Mouse (Mus musculus): ENCODE measurements around the gene Trappc2. TPM values are rescaled to one million over a fixed set of nuclear protein-coding genes. Genes with fewer than 3 reads are reported as not detected.

Trappc2 gene
- polyA plus RNA-seq (2015; fragmentation: Nextera tagmentation; extraction: Ambion mirVana) = 26.8 and 31.4 TPM in 2 replicates

DNA sequence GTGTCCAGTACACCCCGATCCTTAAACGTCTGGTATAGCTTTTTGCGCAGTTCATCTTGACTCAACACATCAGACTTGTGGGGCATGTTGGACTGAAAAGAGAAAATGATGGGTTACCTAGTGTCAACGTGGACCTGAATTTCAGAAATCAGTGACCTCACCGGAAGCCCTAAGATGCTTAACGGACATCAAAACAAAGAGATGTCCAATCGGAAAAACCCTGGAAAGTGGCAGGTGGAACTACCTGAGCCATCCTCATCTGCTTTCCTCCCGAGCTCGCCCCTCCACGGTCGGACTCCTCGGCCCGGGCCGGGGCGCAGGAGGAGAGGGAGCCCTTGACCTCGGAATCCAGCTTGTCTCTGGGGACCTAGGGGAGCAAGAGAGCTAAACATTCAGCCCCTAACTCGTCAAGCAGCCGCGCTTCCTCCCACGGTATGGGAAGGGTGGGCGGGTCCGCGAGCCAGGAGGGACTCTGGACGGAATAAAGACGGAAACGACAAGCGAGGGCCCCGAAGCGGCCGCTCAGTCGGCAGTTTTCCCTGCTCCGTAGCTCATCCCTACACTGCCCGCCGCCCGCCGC lies at the start of gene Trappc2:
Gene Trappc2, plus strand, starts transcription at position 539 of the 580 bp plus-strand sequence.
- Histone ChIP-seq H3K27ac (ENCODE audit: low read length) (peak within 1 kb of the TSS; percentile 76), H3K9ac (ENCODE audit: low read length) (peak within 1 kb of the TSS; percentile 87), H3K36me3 (ENCODE audit: control insufficient read depth, insufficient read depth, low read length) (no peaks in the 10 kb centered on the region), H3K4me1 (ENCODE audit: control insufficient read depth, insufficient read depth, low read length) (no peaks in the 10 kb centered on the region; the same call in 1 of the 2 replicates), H3K27me3 (ENCODE audit: control insufficient read depth, insufficient read depth, low read length) (peaks cover 12% of the 10 kb centered on the region), H3K9me3 (replicated peaks; ENCODE audit: control insufficient read depth, low read length) (no peaks in the 10 kb centered on the region), H3K4me3 (replicated peaks; ENCODE audit: low read length) (peak within 1 kb of the TSS; percentile 65), H3K4me2 (ENCODE audit: low read depth, low read length) (peak within 1 kb of the TSS; percentile 61)
- 20% methylated on average over 36 of the region's 36 CpGs for WGBS
- ATAC-seq (ENCODE audit: insufficient read depth, low FRiP score) = no peak; the same call in none of the 2 replicates

GRCm38 (mm10) chrX:166393753-166394152 lies 46.6 kb upstream of the Trappc2 start:
- Histone ChIP-seq H3K4me3 (replicated peaks; ENCODE audit: low read length) (no peak overlapping the region), H3K36me3 (ENCODE audit: control insufficient read depth, insufficient read depth, low read length) (no peaks in the 10 kb centered on the region), H3K4me2 (ENCODE audit: low read depth, low read length) (no peak overlapping the region), H3K9ac (ENCODE audit: low read length) (no peak overlapping the region), H3K9me3 (replicated peaks; ENCODE audit: control insufficient read depth, low read length) (no peaks in the 10 kb centered on the region), H3K27ac (ENCODE audit: low read length) (no peak overlapping the region), H3K27me3 (ENCODE audit: control insufficient read depth, insufficient read depth, low read length) (no peaks in the 10 kb centered on the region; the same call in 1 of the 2 replicates), H3K4me1 (ENCODE audit: control insufficient read depth, insufficient read depth, low read length) (no peaks in the 10 kb centered on the region)
- 81% methylated on average over 1 of the region's 1 CpGs for WGBS
- ATAC-seq (ENCODE audit: insufficient read depth, low FRiP score) = no peak

GRCm38 (mm10) chrX:166407865-166408264 lies 32.5 kb upstream of the Trappc2 start:
- Histone ChIP-seq H3K27ac (ENCODE audit: low read length) (no peak overlapping the region), H3K4me3 (replicated peaks; ENCODE audit: low read length) (no peak overlapping the region)
- ATAC-seq (ENCODE audit: insufficient read depth, low FRiP score) = no peak

DNA sequence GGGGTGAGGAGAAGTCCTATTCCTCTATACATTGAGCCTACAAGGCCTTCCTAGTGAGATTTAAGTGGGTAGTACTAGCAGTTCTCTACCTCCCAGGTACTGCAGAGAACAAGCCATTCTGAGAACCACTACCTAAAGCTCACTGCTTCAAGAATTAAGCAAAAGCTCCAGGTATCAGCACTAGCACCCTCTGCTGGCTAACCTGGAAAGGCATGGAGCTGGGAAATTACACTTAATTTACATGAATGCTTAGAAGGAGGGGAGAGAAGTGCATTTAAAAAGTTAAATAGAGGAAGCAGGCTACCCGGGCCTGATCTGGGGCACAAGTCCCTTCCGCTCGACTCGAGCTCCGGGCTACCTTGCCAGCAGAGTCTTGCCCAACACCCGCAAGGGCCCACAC lies 24.2 kb upstream of the Trappc2 start:
- H3K27me3 ChIP-seq (ENCODE audit: control insufficient read depth, insufficient read depth, low read length) = no peaks in the 10 kb centered on the region
- no peak overlapping the region for H3K4me3 ChIP-seq (replicated peaks; ENCODE audit: low read length)
- 75% methylated on average over 3 of the region's 6 CpGs for WGBS
- no peaks in the 10 kb centered on the region for H3K9me3 ChIP-seq (replicated peaks; ENCODE audit: control insufficient read depth, low read length)
- no peak overlapping the region for H3K4me2 ChIP-seq (ENCODE audit: low read depth, low read length)
- no peak for ATAC-seq (ENCODE audit: insufficient read depth, low FRiP score)
- no peak overlapping the region for H3K9ac ChIP-seq (ENCODE audit: low read length)
- no peaks in the 10 kb centered on the region for H3K4me1 ChIP-seq (ENCODE audit: control insufficient read depth, insufficient read depth, low read length)
- no peaks in the 10 kb centered on the region for H3K36me3 ChIP-seq (ENCODE audit: control insufficient read depth, insufficient read depth, low read length)
- H3K27ac ChIP-seq (ENCODE audit: low read length) = no peak overlapping the region

More at GRCm38 (mm10) chrX:166407865-166408264, 32.5 kb upstream of the Trappc2 start:
- Histone ChIP-seq H3K4me2 (ENCODE audit: low read depth, low read length) (no peak overlapping the region), H3K4me1 (ENCODE audit: control insufficient read depth, insufficient read depth, low read length) (no peaks in the 10 kb centered on the region), H3K27me3 (ENCODE audit: control insufficient read depth, insufficient read depth, low read length) (no peaks in the 10 kb centered on the region; the same call in 1 of the 2 replicates), H3K9me3 (replicated peaks; ENCODE audit: control insufficient read depth, low read length) (no peaks in the 10 kb centered on the region), H3K9ac (ENCODE audit: low read length) (no peak overlapping the region), H3K36me3 (ENCODE audit: control insufficient read depth, insufficient read depth, low read length) (no peaks in the 10 kb centered on the region)

GRCm38 (mm10) chrX:166434812-166435211 lies 5.6 kb upstream of the Trappc2 start:
- no peaks in the 10 kb centered on the region for H3K9me3 ChIP-seq (replicated peaks; ENCODE audit: control insufficient read depth, low read length)
- no peak overlapping the region for H3K4me2 ChIP-seq (ENCODE audit: low read depth, low read length)
- no peaks in the 10 kb centered on the region for H3K4me1 ChIP-seq (ENCODE audit: control insufficient read depth, insufficient read depth, low read length)
- H3K27me3 ChIP-seq (ENCODE audit: control insufficient read depth, insufficient read depth, low read length) = no peaks in the 10 kb centered on the region; the same call in 1 of the 2 replicates
- H3K4me3 ChIP-seq (replicated peaks; ENCODE audit: low read length) = no peak overlapping the region
- H3K27ac ChIP-seq (ENCODE audit: low read length) = no peak overlapping the region
- H3K9ac ChIP-seq (ENCODE audit: low read length) = no peak overlapping the region
- no peaks in the 10 kb centered on the region for H3K36me3 ChIP-seq (ENCODE audit: control insufficient read depth, insufficient read depth, low read length)
- 93% methylated on average over 2 of the region's 2 CpGs for WGBS
- no peak for ATAC-seq (ENCODE audit: insufficient read depth, low FRiP score)

DNA sequence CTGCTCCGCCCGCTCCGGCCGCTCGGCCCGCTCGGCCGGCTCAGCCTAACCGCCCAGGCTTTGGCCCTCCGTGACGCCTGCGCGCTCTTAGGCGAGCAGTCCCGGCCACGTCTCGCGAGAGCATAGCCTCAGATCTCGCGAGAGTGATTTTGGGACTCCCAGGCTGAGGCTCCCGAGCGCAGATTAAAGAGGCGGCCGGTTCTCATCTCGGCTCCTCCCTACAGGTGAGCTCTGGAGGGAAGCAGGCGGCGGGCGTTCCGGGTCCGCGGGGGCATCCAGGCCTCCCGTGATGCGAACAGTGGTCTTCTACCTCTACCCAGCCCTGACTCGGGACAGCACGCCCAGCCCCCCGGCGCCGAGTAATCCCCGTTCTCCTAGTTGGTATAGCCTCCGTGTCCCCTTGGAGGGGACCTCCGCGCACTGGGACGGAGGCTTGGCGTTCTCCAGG lies 266 bp downstream of the Trappc2 start, which contains the start of gene Ofd1:
Gene Ofd1, minus strand, starts transcription at position 89 of the 448 bp plus-strand sequence.
- no peaks in the 10 kb centered on the region; the same call in 1 of the 2 replicates for H3K4me1 ChIP-seq (ENCODE audit: control insufficient read depth, insufficient read depth, low read length)
- no peaks in the 10 kb centered on the region for H3K9me3 ChIP-seq (replicated peaks; ENCODE audit: control insufficient read depth, low read length)
- peak within 1 kb of the TSS; percentile 61 for H3K4me2 ChIP-seq (ENCODE audit: low read depth, low read length)
- peak; percentile 96 for ATAC-seq (ENCODE audit: insufficient read depth, low FRiP score)
- peak within 1 kb of the TSS; percentile 65 for H3K4me3 ChIP-seq (replicated peaks; ENCODE audit: low read length)
- 16% methylated on average over 44 of the region's 44 CpGs for WGBS
- H3K9ac ChIP-seq (ENCODE audit: low read length) = peak within 1 kb of the TSS; percentile 87
- peaks cover 12% of the 10 kb centered on the region for H3K27me3 ChIP-seq (ENCODE audit: control insufficient read depth, insufficient read depth, low read length)
- H3K27ac ChIP-seq (ENCODE audit: low read length) = peak within 1 kb of the TSS; percentile 76
- no peaks in the 10 kb centered on the region for H3K36me3 ChIP-seq (ENCODE audit: control insufficient read depth, insufficient read depth, low read length)

DNA sequence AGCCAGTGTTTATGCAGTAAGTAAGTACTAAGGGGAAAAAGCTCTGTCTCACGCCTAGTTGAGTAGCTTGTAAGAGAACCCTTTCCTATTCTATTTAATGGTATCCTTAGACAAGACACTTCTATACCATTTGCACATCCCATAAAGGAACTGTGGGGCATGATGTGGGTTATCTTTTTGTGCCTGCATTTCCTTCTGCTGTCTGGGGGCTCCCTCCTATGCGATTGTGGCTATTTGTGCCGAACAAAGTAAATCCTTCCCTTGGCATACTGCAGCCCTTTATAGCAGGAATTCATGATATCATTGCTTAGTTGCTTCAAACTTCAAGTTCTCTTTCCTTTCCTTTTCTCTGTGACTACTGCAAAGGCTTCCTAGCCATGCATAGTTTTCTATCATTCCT lies 4.2 kb downstream of the Trappc2 start:
- Histone ChIP-seq H3K36me3 (ENCODE audit: control insufficient read depth, insufficient read depth, low read length) (no peaks in the 10 kb centered on the region), H3K4me2 (ENCODE audit: low read depth, low read length) (no peak overlapping the region), H3K27me3 (ENCODE audit: control insufficient read depth, insufficient read depth, low read length) (peaks cover 12% of the 10 kb centered on the region), H3K4me3 (replicated peaks; ENCODE audit: low read length) (no peak overlapping the region), H3K27ac (ENCODE audit: low read length) (no peak overlapping the region), H3K9ac (ENCODE audit: low read length) (no peak overlapping the region), H3K9me3 (replicated peaks; ENCODE audit: control insufficient read depth, low read length) (no peaks in the 10 kb centered on the region), H3K4me1 (ENCODE audit: control insufficient read depth, insufficient read depth, low read length) (no peaks in the 10 kb centered on the region; the same call in 1 of the 2 replicates)
- WGBS = 82% methylated on average over 3 of the region's 3 CpGs
- ATAC-seq (ENCODE audit: insufficient read depth, low FRiP score) = no peak

DNA sequence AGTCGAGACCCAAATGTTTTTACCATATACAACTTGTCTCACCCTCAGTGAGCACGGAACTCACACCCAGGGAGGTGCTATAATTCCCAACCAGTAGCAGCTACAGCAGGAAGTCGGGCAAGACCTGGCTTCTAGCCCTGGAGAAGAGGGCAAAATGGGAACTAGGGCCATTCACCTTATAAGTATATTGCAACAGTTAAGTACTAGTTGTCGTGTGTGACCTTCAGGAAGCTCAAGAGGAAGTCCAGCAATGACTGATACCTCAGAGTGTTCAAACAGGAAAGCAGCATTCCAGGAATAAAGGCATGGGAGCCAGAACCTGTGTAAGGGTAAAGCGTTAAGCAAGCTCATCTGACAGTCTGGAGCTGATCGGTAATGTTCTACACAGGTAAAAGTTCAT lies 13.2 kb downstream of the Trappc2 start:
- H3K9me3 ChIP-seq (replicated peaks; ENCODE audit: control insufficient read depth, low read length) = no peaks in the 10 kb centered on the region
- no peak overlapping the region for H3K9ac ChIP-seq (ENCODE audit: low read length)
- whole genome bisulfite sequencing = 83% methylated on average over 6 of the region's 6 CpGs
- H3K4me3 ChIP-seq (replicated peaks; ENCODE audit: low read length) = no peak overlapping the region
- H3K36me3 ChIP-seq (ENCODE audit: control insufficient read depth, insufficient read depth, low read length) = no peaks in the 10 kb centered on the region
- no peaks in the 10 kb centered on the region for H3K4me1 ChIP-seq (ENCODE audit: control insufficient read depth, insufficient read depth, low read length)
- ATAC-seq (ENCODE audit: insufficient read depth, low FRiP score) = no peak
- no peak overlapping the region; the same call in 1 of the 2 replicates for H3K27ac ChIP-seq (ENCODE audit: low read length)
- no peaks in the 10 kb centered on the region for H3K27me3 ChIP-seq (ENCODE audit: control insufficient read depth, insufficient read depth, low read length)
- no peak overlapping the region for H3K4me2 ChIP-seq (ENCODE audit: low read depth, low read length)

DNA sequence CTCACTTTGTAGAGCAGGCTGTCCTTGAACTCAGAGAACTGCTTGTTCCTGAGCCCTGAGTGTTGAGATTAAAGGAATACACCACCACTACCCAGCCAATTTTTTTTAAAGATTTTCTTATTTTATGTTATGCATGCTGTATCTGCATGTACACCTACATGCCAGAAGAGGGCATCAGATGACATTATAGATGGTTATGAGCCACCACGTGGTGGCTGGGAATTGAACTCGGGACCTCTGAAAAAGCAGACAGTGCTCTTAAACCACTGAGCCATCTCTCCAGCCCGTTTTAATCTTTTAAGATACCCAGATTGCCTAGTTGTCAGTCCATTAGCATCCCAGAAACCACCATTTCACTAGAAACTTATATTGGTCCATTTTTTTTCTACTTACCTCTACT lies 14.0 kb downstream of the Trappc2 start:
- H3K9me3 ChIP-seq (replicated peaks; ENCODE audit: control insufficient read depth, low read length) = no peaks in the 10 kb centered on the region
- H3K4me2 ChIP-seq (ENCODE audit: low read depth, low read length) = no peak overlapping the region
- no peaks in the 10 kb centered on the region for H3K4me1 ChIP-seq (ENCODE audit: control insufficient read depth, insufficient read depth, low read length)
- H3K27ac ChIP-seq (ENCODE audit: low read length) = no peak overlapping the region
- H3K4me3 ChIP-seq (replicated peaks; ENCODE audit: low read length) = no peak overlapping the region
- H3K36me3 ChIP-seq (ENCODE audit: control insufficient read depth, insufficient read depth, low read length) = no peaks in the 10 kb centered on the region
- H3K9ac ChIP-seq (ENCODE audit: low read length) = no peak overlapping the region
- no peak for ATAC-seq (ENCODE audit: insufficient read depth, low FRiP score)
- H3K27me3 ChIP-seq (ENCODE audit: control insufficient read depth, insufficient read depth, low read length) = no peaks in the 10 kb centered on the region
- WGBS = 74% methylated on average over 3 of the region's 3 CpGs
